Comparison of ENCODE assay signal across 25 mouse cellular contexts in genomic region chr10:8642266-8642665, GRCm38 (mm10).
A peak's percentile ranks its signal among the peaks of the same experiment; 100 is the strongest.
DNase-seq lines count a peak whose midpoint lies in the region; ATAC-seq and TF ChIP-seq lines count a peak whose summit lies in the region.
"Had no signal": no experiment of that assay in that cellular context is flagged by ENCODE, and none has a peak within 500 bp of the region (broad histone marks: within the 10 kb centered on the region; RNA-seq: fewer than 3 reads in every experiment).

No protein-coding gene starts in this region.

- no peak for ATAC-seq in embryonic facial prominence, embryonic 11.5 days (replicated peaks; ENCODE audit: insufficient number of reproducible peaks, low FRiP score, low TSS enrichment, low read depth)
- ATAC-seq in kidney, embryonic 15.5 days (replicated peaks; ENCODE audit: low FRiP score), result no peak
- ATAC-seq: forebrain, embryonic 15.5 days; hindbrain, postnatal 0 days; inflammation-experienced regulatory T-cells, adult 6 months had no signal

- DNase-seq in embryonic facial prominence, embryonic 11.5 days (ENCODE audit: low spot score), result peak; percentile 11
- DNase-seq in embryonic facial prominence, embryonic 10.5 days (ENCODE audit: low spot score), result no peak
- DNase-seq in kidney, adult 9 months, result peak; percentile 29
- peak; percentile 89 for DNase-seq in liver, adult 2 months (ENCODE audit: extremely low read depth, low read depth, low spot score)
- no peak for DNase-seq in liver
- DNase-seq: adrenal gland, postnatal 10 days; cerebellum, adult 11-12 months; cerebellum, adult 8-10 months; cerebellum, postnatal 10 days; cerebellum, postnatal 36 days; embryo, embryonic 11 days; gastrocnemius, postnatal 10 days; gastrocnemius, postnatal 36 days; heart, adult 2 months; heart, postnatal 14 days; heart, postnatal 4 days had no signal

- no peak overlapping the region for H3K4me3 ChIP-seq in embryonic facial prominence, embryonic 11.5 days (ENCODE audit: low read depth, low read length)
- H3K4me3 ChIP-seq in embryonic facial prominence, embryonic 10.5 days, result no peak overlapping the region
- H3K4me3 ChIP-seq in kidney, embryonic 15.5 days (replicated peaks), result no peak overlapping the region
- H3K4me3 ChIP-seq in liver, adult 2 months (ENCODE audit: insufficient read depth, low read depth, low read length), result no peak overlapping the region
- H3K4me3 ChIP-seq: embryonic facial prominence, embryonic 12.5 days; embryonic facial prominence, embryonic 15.5 days; forebrain, embryonic 15.5 days; heart, adult 2 months; heart, embryonic 10.5 days; heart, embryonic 13.5 days had no signal

- no peak for TF ChIP-seq CTCF in liver, adult 2 months (IDR thresholded peaks at IDR 0.05; ENCODE audit: low read depth, low read length)

- no peaks in the 10 kb centered on the region for H3K9me3 ChIP-seq in embryonic facial prominence, embryonic 11.5 days (replicated peaks; ENCODE audit: control insufficient read depth, low read length)
- H3K9me3 ChIP-seq in embryonic facial prominence, embryonic 10.5 days, result peaks cover 8% of the 10 kb centered on the region; the same call in 1 of the 2 replicates
- peaks cover 8% of the 10 kb centered on the region; the same call in 1 of the 2 replicates for H3K9me3 ChIP-seq in kidney, embryonic 15.5 days (replicated peaks)
- H3K9me3 ChIP-seq: embryonic facial prominence, embryonic 15.5 days; forebrain, embryonic 15.5 days; heart, embryonic 10.5 days had no signal

- no peaks in the 10 kb centered on the region for H3K79me2 ChIP-seq in liver, adult 2 months (ENCODE audit: control insufficient read depth, insufficient read depth, low read length)

- no peaks in the 10 kb centered on the region for H3K27me3 ChIP-seq in embryonic facial prominence, embryonic 11.5 days (ENCODE audit: control insufficient read depth, insufficient read depth, low read length)
- no peaks in the 10 kb centered on the region for H3K27me3 ChIP-seq in embryonic facial prominence, embryonic 10.5 days (replicated peaks; ENCODE audit: low read depth, poor library complexity, severe bottlenecking)
- H3K27me3 ChIP-seq in kidney, embryonic 15.5 days, result no peaks in the 10 kb centered on the region
- H3K27me3 ChIP-seq in liver, adult 2 months (ENCODE audit: control insufficient read depth, insufficient read depth, low read length), result no peaks in the 10 kb centered on the region
- H3K27me3 ChIP-seq: embryonic facial prominence, embryonic 12.5 days; embryonic facial prominence, embryonic 15.5 days; forebrain, embryonic 15.5 days; heart, embryonic 13.5 days had no signal

- H3K36me3 ChIP-seq in embryonic facial prominence, embryonic 11.5 days (replicated peaks; ENCODE audit: control insufficient read depth, insufficient read depth, low read depth, low read length), result no peaks in the 10 kb centered on the region
- no peaks in the 10 kb centered on the region for H3K36me3 ChIP-seq in embryonic facial prominence, embryonic 10.5 days (replicated peaks)
- H3K36me3 ChIP-seq in kidney, embryonic 15.5 days, result no peaks in the 10 kb centered on the region
- no peaks in the 10 kb centered on the region for H3K36me3 ChIP-seq in liver, adult 2 months (ENCODE audit: control insufficient read depth, insufficient read depth, low read length)
- H3K36me3 ChIP-seq: embryonic facial prominence, embryonic 12.5 days; embryonic facial prominence, embryonic 15.5 days; forebrain, embryonic 15.5 days; heart, embryonic 10.5 days; heart, embryonic 13.5 days had no signal

- H3K27ac ChIP-seq in embryonic facial prominence, embryonic 11.5 days (replicated peaks; ENCODE audit: low read depth, low read length), result no peak overlapping the region
- no peak overlapping the region for H3K27ac ChIP-seq in embryonic facial prominence, embryonic 10.5 days (replicated peaks)
- no peak overlapping the region for H3K27ac ChIP-seq in kidney, embryonic 15.5 days
- no peak overlapping the region for H3K27ac ChIP-seq in liver, adult 2 months (replicated peaks; ENCODE audit: insufficient read depth, low read depth, low read length)
- H3K27ac ChIP-seq: embryonic facial prominence, embryonic 12.5 days; embryonic facial prominence, embryonic 15.5 days; forebrain, embryonic 15.5 days; heart, adult 2 months; heart, embryonic 10.5 days; heart, embryonic 13.5 days; hindbrain, embryonic 14.5 days; hindbrain, postnatal 0 days had no signal

- TF ChIP-seq POLR2A in liver, adult 2 months (IDR thresholded peaks at IDR 0.05; ENCODE audit: extremely low read depth, insufficient read depth, low read length), result no peak

- H3K9ac ChIP-seq in embryonic facial prominence, embryonic 11.5 days (replicated peaks; ENCODE audit: low read length), result no peak overlapping the region
- H3K9ac ChIP-seq in kidney, embryonic 15.5 days, result no peak overlapping the region
- H3K9ac ChIP-seq in liver, adult 2 months (ENCODE audit: low read depth, low read length), result no peak overlapping the region
- H3K9ac ChIP-seq: embryonic facial prominence, embryonic 12.5 days; embryonic facial prominence, embryonic 15.5 days; forebrain, embryonic 15.5 days; heart, embryonic 13.5 days; hindbrain, embryonic 14.5 days had no signal

- 57% methylated on average over 3 of the region's 3 CpGs for WGBS in embryonic facial prominence, embryonic 11.5 days
- 75% methylated on average over 3 of the region's 3 CpGs for WGBS in embryonic facial prominence, embryonic 10.5 days
- WGBS in kidney, embryonic 15.5 days, result 77% methylated on average over 3 of the region's 3 CpGs
- 14% methylated on average over 3 of the region's 3 CpGs for WGBS in liver, adult 2 months

- no peak overlapping the region for H3K4me2 ChIP-seq in embryonic facial prominence, embryonic 11.5 days (ENCODE audit: low read depth, low read length)
- no peak overlapping the region for H3K4me2 ChIP-seq in kidney, embryonic 15.5 days
- H3K4me2 ChIP-seq: embryonic facial prominence, embryonic 12.5 days; embryonic facial prominence, embryonic 15.5 days; forebrain, embryonic 15.5 days; heart, embryonic 13.5 days; hindbrain, embryonic 14.5 days had no signal

- no peaks in the 10 kb centered on the region for H3K4me1 ChIP-seq in embryonic facial prominence, embryonic 11.5 days (ENCODE audit: control insufficient read depth, insufficient read depth, low read length)
- no peaks in the 10 kb centered on the region for H3K4me1 ChIP-seq in embryonic facial prominence, embryonic 10.5 days
- 0 out of 2 replicates have a peak, but pooled peaks cover 7% of the 10 kb centered on the region for H3K4me1 ChIP-seq in kidney, embryonic 15.5 days
- H3K4me1 ChIP-seq in liver, adult 2 months (ENCODE audit: control insufficient read depth, insufficient read depth, low read length), result peaks cover 5% of the 10 kb centered on the region
- H3K4me1 ChIP-seq: embryonic facial prominence, embryonic 12.5 days; embryonic facial prominence, embryonic 15.5 days; heart, embryonic 10.5 days; heart, embryonic 13.5 days had no signal

Comparison
In these comparisons a context has a peak if more than half of its experiments do, and no peak if none do; other contexts are left out.
1. DNase-seq: peak in embryonic facial prominence, embryonic 11.5 days (single experiment), kidney, adult 9 months (single experiment) and liver, adult 2 months (single experiment); none in embryonic facial prominence, embryonic 10.5 days (single experiment) and liver (single experiment).